Mouse (Mus musculus): ENCODE data around the gene Mab21l1.
A peak's percentile ranks its signal among the peaks of the same experiment; 100 is the strongest.

The Mab21l1 gene

DNA sequence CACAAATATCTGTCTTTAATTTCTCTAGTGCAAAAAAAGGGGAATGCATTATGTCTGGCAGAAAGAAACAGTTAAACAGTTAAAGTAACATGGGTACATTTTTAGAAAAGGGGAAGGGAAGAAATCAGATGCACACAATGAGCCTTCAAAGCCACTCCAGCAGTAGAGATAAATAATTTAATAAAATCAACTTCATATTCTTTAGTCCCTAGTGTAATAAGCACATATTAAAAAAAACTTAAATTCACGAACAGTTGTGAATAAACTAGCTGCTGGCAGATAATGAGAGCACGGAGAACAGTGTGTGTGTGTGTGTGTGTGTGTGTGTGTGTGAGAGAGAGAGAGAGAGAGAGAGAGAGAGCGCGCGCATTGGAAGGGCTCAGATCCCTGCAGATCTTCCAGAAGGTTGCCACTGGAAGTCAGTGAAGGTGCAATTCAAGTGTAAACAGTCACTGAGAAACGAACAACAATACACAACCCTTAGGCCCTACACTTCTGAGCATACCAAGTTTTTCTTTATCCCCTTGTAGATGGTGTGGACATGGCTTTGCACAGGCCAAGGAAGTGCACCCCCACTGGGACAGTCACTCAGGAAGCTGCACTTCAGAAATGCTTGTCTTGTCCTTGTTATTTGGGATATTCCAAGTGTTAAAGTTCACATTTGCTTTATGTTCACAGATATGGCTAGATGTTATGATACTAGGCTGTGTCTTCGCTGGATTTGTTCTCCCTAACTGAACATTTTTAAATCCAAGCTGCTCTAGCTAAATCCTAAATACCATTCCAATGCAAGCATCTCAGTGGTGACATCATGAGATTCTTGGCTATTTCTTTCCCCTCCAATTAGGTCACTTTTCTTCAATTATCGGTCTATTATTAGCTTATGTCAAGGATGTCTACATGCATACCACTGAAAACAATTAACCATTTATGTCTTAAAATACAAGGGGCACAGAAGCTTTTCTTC, 3.3 kb upstream of the Mab21l1 start:
- DNase-seq: peak; percentile 72 to 73

DNA sequence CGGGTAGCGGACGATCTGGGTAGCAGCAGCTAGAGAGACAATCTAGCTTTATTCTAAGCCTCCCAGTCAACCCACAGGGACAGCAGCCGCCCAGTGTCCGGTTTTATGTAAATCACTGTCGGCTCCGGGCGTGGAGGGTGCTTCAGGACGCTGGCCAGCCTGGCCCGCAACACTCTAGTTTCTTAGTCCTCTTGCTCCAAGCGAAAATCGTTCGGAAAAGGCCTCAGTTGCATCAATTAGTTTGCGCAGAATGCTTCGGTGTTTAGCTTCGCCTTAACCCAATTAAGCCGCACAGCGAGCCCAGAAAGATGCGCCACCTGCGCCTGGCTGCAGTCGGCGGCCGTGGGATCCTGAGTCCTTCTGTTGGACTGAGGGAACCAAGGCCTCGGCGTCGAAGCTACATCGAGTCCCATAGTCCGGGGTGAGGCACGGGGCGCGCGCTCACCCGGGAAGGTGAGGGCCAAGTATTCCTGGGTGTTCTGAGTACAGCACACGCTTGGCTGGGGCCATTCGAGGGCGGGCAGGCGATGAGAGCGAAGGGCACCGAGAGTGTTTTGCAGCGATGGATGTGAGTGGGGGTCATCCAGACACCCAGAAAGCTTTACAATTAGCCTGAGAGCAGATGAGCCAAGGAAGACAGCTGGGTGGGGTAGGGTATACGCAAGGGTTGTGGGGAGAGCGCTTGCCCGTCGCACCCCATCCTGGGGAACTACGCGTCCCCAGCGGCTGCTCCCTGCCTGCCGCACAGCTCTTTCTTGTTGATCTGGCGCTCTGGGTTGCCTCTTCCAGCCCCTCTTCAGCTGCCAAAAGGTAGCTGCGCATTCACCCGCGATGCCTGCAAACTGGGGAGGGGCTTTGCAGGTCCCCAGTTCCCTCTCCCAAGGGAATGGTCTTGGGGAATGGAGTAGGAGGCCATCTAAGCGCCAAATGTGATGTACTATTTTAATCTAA, 1.9 kb upstream of the Mab21l1 start:
- DNase-seq: peak; percentile 78 to 87

DNA sequence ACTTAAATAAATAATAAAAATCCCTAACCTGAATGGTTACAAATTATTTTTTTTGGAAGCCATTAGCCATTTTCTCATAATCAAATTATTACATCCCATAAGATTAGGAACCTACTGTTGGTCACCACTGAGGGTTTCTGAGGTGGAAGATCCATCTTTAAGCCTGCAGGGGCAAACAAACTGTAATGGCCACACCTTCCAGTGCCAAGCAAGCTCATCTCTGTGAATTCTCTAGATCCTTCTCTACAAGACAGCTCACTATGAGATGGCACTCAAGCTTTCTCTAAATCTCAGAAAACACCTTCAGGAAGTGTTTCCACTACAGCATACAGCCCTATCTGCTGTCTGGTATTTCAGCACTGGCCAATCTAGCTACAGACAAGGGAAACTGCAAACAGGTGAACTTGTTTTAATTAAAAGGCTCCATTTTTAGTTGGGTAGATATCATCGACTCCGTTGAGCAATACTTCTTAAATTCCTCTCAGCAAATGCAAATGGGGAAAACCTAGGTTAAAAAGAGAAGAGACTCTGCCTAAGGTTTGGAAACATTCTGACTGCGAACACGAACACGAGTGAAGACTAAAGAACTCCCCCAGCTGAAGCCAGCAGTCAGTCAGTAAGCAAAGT, 768 bp upstream of the Mab21l1 start:
- DNase-seq: peak; percentile 48 to 53

DNA sequence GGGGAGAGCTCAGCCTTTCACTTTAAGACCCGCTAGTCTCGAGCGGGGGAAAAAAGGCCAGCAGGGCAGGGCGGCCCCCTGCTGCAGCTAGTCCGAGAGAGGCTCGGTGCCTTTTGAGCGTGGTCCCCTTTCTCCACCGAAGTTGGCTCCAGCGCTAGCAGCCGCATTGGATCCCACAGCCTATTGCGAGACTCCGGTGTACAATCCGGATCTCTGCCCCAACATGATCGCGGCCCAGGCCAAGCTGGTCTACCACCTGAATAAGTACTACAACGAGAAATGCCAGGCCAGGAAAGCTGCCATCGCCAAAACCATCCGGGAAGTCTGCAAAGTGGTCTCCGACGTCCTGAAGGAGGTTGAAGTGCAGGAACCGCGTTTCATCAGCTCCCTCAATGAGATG, 461 bp downstream of the Mab21l1 start:
- peak in 1 of 2 experiments; percentile 73 for DNase-seq

DNA sequence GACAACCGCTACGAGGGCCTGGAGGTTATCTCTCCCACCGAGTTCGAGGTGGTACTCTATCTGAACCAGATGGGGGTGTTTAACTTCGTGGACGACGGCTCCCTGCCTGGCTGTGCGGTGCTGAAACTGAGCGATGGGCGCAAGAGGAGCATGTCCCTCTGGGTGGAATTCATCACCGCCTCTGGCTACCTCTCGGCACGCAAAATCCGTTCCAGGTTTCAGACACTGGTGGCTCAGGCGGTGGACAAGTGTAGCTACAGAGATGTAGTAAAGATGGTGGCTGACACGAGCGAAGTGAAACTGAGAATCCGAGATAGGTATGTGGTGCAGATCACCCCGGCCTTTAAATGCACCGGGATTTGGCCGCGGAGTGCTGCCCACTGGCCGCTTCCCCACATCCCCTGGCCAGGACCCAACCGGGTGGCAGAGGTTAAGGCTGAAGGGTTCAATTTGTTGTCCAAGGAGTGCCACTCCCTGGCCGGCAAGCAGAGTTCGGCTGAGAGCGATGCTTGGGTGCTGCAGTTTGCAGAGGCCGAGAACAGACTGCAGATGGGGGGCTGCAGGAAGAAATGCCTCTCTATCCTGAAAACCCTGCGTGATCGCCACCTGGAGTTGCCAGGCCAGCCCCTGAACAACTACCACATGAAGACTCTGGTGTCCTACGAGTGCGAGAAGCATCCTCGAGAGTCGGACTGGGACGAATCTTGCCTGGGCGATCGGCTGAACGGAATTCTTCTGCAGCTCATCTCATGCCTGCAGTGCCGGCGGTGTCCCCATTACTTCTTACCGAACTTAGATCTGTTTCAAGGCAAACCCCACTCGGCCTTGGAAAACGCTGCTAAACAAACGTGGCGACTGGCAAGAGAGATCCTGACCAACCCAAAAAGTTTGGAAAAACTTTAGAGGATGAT, 1.1 kb downstream of the Mab21l1 start:
- DNase-seq: peak; percentile 79 to 83

DNA sequence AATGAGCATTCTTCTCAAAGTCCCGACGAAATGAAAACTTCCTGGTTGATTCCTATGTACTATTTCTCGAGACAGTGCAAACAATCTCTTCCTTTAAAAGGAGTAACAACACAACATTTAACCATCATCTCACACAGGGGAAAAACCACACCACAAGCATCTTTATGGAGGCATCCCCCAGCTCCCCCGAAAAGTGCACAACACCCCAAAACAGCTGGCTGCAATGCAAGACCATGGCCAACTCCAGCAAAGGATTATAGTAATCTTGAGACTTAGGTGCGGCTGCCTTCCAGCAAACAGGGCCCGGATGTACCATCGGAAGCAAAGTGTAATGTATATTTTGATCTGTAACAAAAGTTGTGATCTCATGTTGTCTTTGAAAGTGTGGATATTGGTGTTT, 1.8 kb downstream of the Mab21l1 start:
- peak; percentile 34 to 44 for DNase-seq

DNA sequence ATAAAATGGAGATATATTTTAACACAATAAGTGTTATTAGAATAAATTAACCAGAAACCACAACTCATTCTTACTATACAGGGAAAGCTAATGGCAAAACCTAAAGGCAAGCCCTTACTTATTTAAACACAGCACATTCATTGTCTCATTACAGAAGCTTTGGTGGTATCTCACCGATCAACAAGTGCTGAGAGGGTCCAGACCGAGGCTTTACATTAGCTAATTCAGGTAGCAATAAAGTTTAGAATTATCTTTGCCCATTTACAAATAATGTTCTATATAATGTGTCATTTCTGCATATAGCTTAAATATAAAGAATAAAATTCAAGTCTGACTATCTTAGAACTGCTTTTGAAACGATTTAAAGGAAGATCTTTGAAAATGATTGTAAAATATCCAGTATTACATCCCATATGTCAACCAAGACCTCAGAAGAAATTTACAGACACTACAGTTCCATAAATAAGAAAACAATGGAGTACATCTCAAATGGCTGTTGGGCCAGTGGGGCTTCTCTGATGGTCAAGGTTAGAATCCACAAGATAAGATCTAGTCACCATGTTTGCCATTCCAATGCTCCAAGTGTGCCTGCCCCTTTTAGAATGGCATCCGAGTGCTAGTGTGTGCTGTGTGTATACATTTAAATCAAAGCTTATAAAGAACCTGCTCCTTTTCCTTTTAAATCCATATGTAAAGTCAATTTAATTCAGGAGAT, 3.1 kb downstream of the Mab21l1 start:
- peak; percentile 36 for DNase-seq

DNA sequence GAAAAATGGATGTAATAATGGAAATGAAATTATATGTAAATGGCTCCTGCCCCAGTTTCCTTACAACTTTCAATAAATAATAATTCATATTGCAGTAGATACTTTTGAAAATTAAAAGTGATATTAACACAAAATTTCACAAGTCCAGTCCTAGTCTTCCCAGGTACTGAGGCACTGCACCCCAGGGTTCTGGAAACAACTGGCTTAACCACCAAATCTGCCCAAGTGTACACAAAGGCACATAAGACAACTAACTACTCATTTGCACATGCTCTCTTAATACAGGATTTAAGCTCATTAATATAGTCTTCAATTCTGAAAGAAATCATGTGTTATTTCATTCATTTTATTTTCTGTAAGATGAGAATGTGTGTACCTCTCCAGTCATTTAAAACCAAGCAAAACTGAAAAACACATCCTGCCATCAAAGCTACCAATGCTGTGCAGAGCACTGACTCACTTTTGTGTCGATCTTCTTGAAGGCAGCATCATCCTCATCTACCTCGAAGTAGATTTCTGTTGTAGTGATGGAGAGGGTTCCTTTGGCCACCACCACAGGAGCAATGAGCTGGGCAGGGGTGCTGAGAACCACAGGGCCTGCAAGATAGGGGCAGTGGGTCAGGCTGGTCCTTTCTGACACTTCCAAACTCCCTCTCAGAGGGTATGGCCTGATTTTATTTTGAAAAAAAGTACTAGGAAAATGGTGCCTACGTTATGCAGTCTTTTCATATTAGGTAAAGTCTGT, 3.8 kb downstream of the Mab21l1 start:
- DNase-seq: peak; percentile 58 to 66

DNA sequence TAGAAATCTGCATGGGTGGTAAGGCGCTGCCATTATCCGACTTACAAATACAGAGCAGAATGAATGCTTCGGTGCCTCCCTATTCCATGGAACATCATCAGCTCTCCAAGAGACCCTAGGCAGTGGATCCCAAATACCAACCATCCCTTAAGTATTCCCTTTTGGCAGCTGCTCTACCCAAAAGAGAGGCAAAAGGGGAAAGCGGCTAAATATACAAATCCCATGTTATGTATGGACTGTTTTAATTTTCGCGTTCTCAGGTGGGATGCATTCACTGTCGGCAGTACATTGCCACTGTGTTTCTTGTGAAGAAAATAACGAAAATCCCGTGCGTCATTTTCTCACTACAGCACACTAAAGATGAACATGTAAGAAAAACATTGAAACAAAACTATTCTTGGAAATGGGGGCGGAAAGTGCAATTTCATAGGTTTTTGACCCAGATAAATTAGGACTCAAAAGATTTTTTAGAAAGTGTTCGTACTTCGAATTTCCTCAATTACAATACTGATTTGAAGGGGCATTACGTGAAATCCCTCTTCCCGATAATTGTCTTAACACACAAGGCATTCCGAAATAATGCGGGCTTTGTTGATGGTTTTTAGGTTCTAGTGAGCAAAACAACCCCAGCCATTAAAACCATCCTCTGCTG, 4.7 kb downstream of the Mab21l1 start:
- peak; percentile 43 to 63 for DNase-seq

DNA sequence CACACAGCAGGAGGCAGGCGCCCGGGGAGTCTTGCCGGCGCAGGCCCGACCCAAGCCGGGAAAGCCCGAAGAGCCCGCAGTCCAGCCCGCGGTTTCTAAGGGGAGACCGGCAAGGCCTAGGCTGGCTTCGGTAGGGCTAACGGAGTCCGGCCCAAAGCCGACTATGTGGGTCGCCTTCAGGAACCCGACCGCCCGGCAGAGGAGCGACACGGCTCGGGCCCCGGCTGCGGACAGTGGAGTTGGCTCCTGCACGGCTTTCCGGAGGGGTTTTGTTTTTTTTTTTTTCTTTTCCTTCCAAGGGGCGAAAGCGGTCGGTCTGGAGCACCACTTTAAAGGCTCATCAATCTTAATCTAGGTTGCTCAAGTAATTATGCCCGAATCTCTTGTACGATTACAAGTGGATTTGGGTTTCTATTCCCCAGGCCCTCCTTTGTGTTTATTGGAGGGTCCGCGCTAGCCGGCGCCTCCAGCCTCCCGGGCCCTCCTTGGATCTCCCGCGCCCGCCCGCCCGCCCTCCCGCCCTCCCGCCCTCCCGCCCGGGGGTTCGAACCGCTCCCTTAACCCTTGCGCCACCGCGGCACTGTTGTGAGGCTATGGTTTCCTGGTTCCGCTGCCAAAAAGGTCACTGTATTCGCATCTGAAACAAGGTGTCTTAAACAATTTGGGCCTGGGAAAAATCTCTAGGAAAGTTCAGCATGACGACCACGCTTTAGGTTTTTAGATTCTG, 5.3 kb downstream of the Mab21l1 start:
- peak; percentile 81 to 82 for DNase-seq

DNA sequence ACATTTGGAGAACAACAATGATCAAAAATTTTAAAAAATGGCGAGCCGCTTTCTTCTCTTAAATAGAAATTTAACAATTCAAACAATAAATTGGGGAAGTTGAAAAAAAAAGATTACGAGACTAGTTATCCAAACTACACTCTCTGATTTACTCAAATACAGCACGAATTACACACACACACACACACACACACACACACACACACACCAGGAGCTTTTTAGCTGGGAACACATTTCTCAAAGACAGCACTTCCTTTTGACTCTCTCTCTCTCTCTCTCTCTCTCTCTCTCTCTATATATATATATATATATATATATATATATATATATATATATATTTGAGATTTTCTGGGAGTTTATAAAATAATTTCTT, 5.9 kb downstream of the Mab21l1 start:
- peak in 1 of 2 experiments; percentile 55 for DNase-seq

DNA sequence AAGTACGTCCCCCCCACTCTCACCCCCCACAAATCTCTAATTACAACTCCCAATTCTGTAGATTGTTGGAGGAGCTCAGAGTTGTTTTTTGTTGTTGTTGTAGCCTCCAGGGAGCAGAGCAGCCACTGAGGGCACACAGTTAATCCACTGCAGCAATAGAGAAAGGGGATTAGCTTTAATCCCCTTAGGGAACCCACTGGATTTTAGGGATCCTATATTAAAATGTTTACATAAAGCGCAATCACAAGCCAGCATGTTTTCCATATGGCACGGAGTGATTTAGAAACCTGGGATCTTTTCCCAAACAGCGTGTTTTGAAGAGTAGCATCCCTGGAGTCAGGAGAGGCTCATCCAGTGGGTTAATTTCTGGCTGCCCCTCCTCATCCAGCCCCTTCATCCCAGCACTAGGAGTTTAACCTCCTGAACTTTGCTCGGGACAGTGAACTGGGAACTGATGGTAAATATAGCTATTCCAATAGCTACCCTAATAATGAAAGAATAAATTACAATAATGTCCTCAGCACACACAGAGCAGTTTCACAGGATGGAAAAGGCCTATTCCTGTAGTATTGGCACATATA, 6.4 kb downstream of the Mab21l1 start:
- DNase-seq: peak in 1 of 2 experiments; percentile 26

DNA sequence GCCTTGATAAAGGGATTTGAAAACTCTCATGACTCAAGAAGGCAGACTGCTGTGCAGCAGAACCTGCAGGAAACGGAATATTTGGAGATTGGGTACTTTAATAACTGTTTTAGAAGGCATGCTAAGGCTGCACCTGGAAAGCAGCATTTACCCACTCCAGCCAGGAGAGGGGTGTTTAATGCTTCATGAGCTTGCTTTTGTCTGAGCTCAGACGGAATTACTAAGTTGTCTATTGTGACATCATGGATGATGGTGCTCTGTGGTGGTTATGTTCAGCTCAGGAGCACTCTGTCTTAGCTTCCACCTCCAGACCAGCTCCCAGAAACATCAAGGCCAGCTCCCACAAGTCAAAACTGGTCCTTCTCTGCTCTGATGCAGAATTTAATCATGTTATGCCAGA, 7.5 kb downstream of the Mab21l1 start:
- DNase-seq: peak in 1 of 2 experiments; percentile 29

DNA sequence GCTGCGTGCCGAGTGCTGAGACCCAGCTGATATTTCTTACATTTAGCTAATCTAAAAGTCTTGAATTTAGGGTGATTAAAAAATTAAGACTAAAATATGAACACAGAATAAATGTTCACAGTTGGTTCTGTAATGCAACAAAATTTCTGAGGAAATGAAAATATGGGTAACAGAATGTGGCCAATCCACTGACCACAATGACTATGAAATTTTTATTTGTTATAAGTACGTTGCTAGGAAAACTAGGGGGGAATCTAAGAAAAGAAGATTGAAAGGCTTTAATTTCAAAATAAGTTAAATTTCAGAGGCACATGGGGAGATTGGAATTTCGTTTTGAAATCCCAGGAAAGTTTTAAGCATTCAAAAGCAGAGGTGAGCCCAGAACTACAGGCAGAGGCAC, 8.3 kb downstream of the Mab21l1 start:
- DNase-seq: no peak

DNA sequence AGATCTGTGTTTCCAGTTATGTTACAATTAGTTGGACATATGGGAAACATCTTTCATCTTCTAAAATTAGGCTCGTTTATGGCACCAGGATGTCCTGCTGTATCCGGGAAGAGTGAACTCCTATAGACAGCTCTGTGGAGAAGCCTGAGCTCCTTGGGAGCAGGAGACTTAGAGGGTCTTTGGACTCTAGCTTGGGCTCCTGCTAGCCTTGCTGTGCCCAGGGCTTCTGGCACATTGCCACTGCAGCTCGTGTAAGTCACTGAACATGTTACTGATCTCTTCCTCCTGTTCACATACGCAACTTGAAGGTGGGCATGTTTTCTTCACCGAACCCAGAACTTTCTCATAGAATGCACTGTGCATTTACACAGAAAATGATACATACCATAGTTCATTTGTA, 9.9 kb downstream of the Mab21l1 start:
- peak; percentile 59 to 74 for DNase-seq

DNA sequence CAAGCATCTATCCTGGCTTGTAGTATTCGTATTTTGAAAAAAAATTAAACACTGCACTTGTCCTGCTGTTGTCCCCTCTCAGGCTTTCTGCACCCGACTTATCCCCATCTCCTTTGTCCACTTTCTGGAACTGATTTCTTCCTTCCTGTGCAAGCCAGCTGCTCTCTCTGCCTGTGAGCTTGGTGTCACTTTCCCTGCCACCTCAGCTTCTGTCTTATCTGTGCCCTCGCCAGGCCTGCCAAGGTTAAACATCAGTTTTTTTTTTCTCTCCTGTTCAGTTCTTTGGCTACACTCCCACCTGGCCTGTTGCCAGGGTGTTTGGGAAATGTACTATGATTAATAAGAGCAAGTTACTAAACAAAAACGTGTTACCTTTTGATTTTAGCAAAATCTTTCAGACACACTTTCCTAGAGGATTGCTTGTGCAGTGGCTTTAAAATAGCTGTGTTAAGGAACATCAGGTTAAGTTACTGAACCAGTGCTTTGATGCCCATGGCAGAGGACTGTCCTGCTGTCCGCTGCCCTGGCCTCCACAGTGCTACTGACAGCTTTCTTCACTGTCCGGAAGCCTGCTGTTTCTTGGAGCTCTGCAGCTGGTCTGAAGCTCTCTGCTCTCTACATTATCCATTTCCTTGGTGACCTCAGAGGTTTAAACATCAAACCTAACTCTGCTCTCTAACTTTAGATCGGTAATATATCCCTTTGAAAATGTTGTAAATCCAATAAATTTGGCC, 11.7 kb downstream of the Mab21l1 start:
- peak; percentile 59 to 78 for DNase-seq

DNA sequence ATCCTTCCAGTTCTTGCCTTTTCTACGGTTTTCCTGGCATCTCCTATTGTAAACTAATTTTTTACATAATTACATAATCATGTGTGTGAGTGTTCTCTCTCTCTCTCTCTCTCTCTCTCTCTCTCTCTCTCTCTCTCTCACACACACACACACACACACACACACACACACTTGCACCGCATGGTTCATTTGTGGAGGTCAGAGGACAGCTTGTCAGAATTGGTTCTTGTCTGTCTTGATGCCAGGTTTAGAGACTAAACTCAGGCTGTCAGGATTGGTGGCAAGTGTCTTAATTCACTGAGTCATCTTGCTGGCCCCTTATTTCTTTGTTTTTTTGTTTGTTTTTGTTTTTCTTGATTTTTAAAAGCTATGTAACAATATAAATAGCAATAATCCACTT, 12.5 kb downstream of the Mab21l1 start:
- DNase-seq: no peak

All from cerebellum, postnatal 25 days (tissue).